Comparison of ENCODE assay signal across 10 mouse cellular contexts in genomic region chr1:136134547-136134946, GRCm38 (mm10). TPM values are rescaled to one million over a fixed set of nuclear protein-coding genes. Genes with fewer than 3 reads are reported as not detected.
A peak's percentile ranks its signal among the peaks of the same experiment; 100 is the strongest.
DNase-seq lines count a peak whose midpoint lies in the region; ATAC-seq and TF ChIP-seq lines count a peak whose summit lies in the region.
"Had no signal": no experiment of that assay in that cellular context is flagged by ENCODE, and none has a peak within 500 bp of the region (broad histone marks: within the 10 kb centered on the region; RNA-seq: fewer than 3 reads in every experiment).

No protein-coding gene starts in this region.

- H3K4me1 ChIP-seq in heart, embryonic 12.5 days (replicated peaks): peaks cover 90% of the 10 kb centered on the region
- H3K4me1 ChIP-seq in bone marrow, adult 2 months (ENCODE audit: control insufficient read depth, insufficient read depth, low read length): peaks cover 15% of the 10 kb centered on the region
- peaks cover 82% of the 10 kb centered on the region for H3K4me1 ChIP-seq in intestine, embryonic 15.5 days (replicated peaks)
- peaks cover 90% of the 10 kb centered on the region for H3K4me1 ChIP-seq in neural tube, embryonic 13.5 days (replicated peaks)

- no peaks in the 10 kb centered on the region for H3K9me3 ChIP-seq in heart, embryonic 12.5 days (replicated peaks)
- H3K9me3 ChIP-seq in intestine, embryonic 15.5 days: no peaks in the 10 kb centered on the region
- no peaks in the 10 kb centered on the region for H3K9me3 ChIP-seq in neural tube, embryonic 13.5 days

- WGBS in heart, embryonic 12.5 days: 37% methylated on average over 2 of the region's 2 CpGs
- 13% methylated on average over 2 of the region's 2 CpGs for WGBS in bone marrow, adult 2 months
- WGBS in intestine, embryonic 15.5 days: 55% methylated on average over 2 of the region's 2 CpGs
- 74% methylated on average over 2 of the region's 2 CpGs for WGBS in neural tube, embryonic 13.5 days

- H3K4me3 ChIP-seq in heart, embryonic 12.5 days: no peak overlapping the region
- no peak overlapping the region for H3K4me3 ChIP-seq in bone marrow, adult 2 months (replicated peaks; ENCODE audit: control insufficient read depth, low read depth, low read length)
- no peak overlapping the region for H3K4me3 ChIP-seq in intestine, embryonic 15.5 days (replicated peaks)
- H3K4me3 ChIP-seq in neural tube, embryonic 13.5 days: peak overlapping the region; percentile 94

- TF ChIP-seq CTCF in bone marrow, adult 2 months (IDR thresholded peaks at IDR 0.05; ENCODE audit: control insufficient read depth, insufficient read depth, low read length): no peak

- no peaks in the 10 kb centered on the region for H3K36me3 ChIP-seq in heart, embryonic 12.5 days
- H3K36me3 ChIP-seq in intestine, embryonic 15.5 days: no peaks in the 10 kb centered on the region
- H3K36me3 ChIP-seq in neural tube, embryonic 13.5 days: no peaks in the 10 kb centered on the region

- no peak overlapping the region; the same call in 1 of the 2 replicates for H3K9ac ChIP-seq in heart, embryonic 12.5 days
- H3K9ac ChIP-seq in intestine, embryonic 15.5 days: no peak overlapping the region
- H3K9ac ChIP-seq in neural tube, embryonic 13.5 days: peak overlapping the region; percentile 98

- TF ChIP-seq POLR2A in bone marrow, adult 2 months (IDR thresholded peaks at IDR 0.05; ENCODE audit: borderline replicate concordance, control insufficient read depth, low read depth, low read length): no peak

- peak overlapping the region; percentile 22; the same call in 1 of the 2 replicates for H3K4me2 ChIP-seq in heart, embryonic 12.5 days
- peak overlapping the region; percentile 95 for H3K4me2 ChIP-seq in intestine, embryonic 15.5 days (replicated peaks)
- peak overlapping the region; percentile 77 for H3K4me2 ChIP-seq in neural tube, embryonic 13.5 days

- no peak for ATAC-seq in heart, embryonic 12.5 days (ENCODE audit: insufficient number of reproducible peaks, low FRiP score)
- no peak for ATAC-seq in intestine, embryonic 15.5 days
- no peak for ATAC-seq in neural tube, embryonic 13.5 days (ENCODE audit: low read depth)

- DNase-seq in heart, adult 18-20 months: no peak
- no peak for DNase-seq in embryo, embryonic 11 days
- DNase-seq in cerebellum, adult 8-10 months: no peak
- DNase-seq in right cerebral cortex, postnatal 4 days: no peak
- DNase-seq: cerebellum, postnatal 36 days; right cerebral cortex, postnatal 25 days had no signal

- H3K27me3 ChIP-seq in heart, embryonic 12.5 days (replicated peaks): no peaks in the 10 kb centered on the region
- H3K27me3 ChIP-seq in intestine, embryonic 15.5 days (replicated peaks): no peaks in the 10 kb centered on the region
- no peaks in the 10 kb centered on the region for H3K27me3 ChIP-seq in neural tube, embryonic 13.5 days

- H3K27ac ChIP-seq in heart, embryonic 12.5 days (ENCODE audit: poor library complexity, severe bottlenecking): no peak overlapping the region
- H3K27ac ChIP-seq in bone marrow, adult 2 months (ENCODE audit: control insufficient read depth, insufficient read depth, low read depth, low read length, poor library complexity): peak overlapping the region; percentile 79
- peak overlapping the region; percentile 71 for H3K27ac ChIP-seq in intestine, embryonic 15.5 days
- H3K27ac ChIP-seq in neural tube, embryonic 13.5 days (replicated peaks): no peak overlapping the region

RNA-seq across cellular contexts. Expression of gene Kif21b, which starts 3.4 kb away (rescaled TPM):
- polyA plus RNA-seq in heart, embryonic 12.5 days (2016; fragmentation: Nextera tagmentation; extraction: Ambion mirVana): 3.3 and 3.4 TPM in 2 replicates
- total RNA-seq in heart, adult 18-20 months (2021): 1 to 10 TPM in 1 of 2 experiments, under 1 TPM in 1; 0.77 to 2.6 TPM
- 22.5 and 40.5 TPM in 2 replicates for polyA plus RNA-seq in bone marrow, adult 2 months (2011; ENCODE audit: insufficient read depth, insufficient read length, low replicate concordance, missing spikeins)
- 4.1 and 5.9 TPM in 2 replicates for polyA plus RNA-seq in intestine, embryonic 15.5 days (2015; fragmentation: Nextera tagmentation; extraction: Ambion mirVana)
- 34.6 and 41.7 TPM in 2 replicates for polyA plus RNA-seq in neural tube, embryonic 13.5 days (2015; fragmentation: Nextera tagmentation; extraction: Ambion mirVana)

Comparison
In these comparisons a context has a peak if more than half of its experiments do, and no peak if none do; other contexts are left out.
1. H3K27ac ChIP-seq: peak in bone marrow, adult 2 months (single experiment) and intestine, embryonic 15.5 days (single experiment); none in heart, embryonic 12.5 days (single experiment) and neural tube, embryonic 13.5 days (single experiment).
2. H3K4me2 ChIP-seq: peak in every context shown above with its lines; median percentile 95 in intestine, embryonic 15.5 days; 77 in neural tube, embryonic 13.5 days; 22 in heart, embryonic 12.5 days.